Mouse (Mus musculus): Measurements from ENCODE around the gene Slc24a1. TPM values are rescaled to one million over a fixed set of nuclear protein-coding genes. Genes with fewer than 3 reads are reported as not detected.

The Slc24a1 gene
- polyA plus RNA-seq, 1 experiment from 2014 or later, result not detected

DNA sequence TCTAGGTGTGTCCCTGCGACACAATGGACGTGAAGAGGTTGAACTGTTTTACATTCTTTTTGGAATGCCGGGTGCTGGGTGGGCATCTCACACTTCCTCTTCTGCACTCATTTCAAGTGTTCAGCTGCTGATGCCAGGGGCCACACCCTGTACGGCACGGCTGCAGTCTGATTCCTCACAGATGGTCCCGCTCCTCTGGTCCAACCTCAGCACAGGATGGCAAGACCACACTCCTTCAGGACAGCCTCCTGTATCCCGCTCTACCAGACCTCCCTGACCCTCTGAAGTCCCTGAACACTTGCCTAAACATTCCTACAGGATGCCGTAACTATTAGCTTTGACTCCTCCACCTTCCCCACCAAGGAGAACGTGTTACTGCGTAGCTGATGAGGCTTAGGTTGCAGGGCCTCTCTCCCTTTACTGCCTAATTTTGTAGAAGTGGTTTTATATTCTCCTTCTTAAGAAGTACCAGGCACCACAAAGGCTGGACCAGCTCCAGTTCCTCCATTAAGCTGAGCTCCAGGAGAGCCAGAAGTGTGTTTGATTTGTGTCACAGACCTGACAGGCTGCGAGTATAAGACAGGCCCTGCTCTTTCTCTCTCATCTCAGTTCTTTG lies 10.6 kb downstream of the Slc24a1 start:
- H3K27me3 ChIP-seq (ENCODE audit: control insufficient read depth, insufficient read depth, low read length), result no peaks in the 10 kb centered on the region
- H3K4me2 ChIP-seq, result no peak overlapping the region
- no peak overlapping the region for H3K9ac ChIP-seq (ENCODE audit: low read length)
- no peak overlapping the region for H3K4me3 ChIP-seq (ENCODE audit: low read depth, low read length)
- H3K9me3 ChIP-seq (ENCODE audit: control insufficient read depth, low read length), result no peaks in the 10 kb centered on the region
- DNase-seq (ENCODE audit: low spot score, missing footprints) (no peak), ATAC-seq (ENCODE audit: low FRiP score) (no peak)
- no peak overlapping the region for H3K27ac ChIP-seq (ENCODE audit: low read depth, low read length)
- no peaks in the 10 kb centered on the region for H3K36me3 ChIP-seq (ENCODE audit: control insufficient read depth, insufficient read depth, low read length)
- 87% methylated on average over 11 of the region's 11 CpGs for WGBS
- H3K4me1 ChIP-seq (ENCODE audit: control insufficient read depth, insufficient read depth, low read length), result no peaks in the 10 kb centered on the region

DNA sequence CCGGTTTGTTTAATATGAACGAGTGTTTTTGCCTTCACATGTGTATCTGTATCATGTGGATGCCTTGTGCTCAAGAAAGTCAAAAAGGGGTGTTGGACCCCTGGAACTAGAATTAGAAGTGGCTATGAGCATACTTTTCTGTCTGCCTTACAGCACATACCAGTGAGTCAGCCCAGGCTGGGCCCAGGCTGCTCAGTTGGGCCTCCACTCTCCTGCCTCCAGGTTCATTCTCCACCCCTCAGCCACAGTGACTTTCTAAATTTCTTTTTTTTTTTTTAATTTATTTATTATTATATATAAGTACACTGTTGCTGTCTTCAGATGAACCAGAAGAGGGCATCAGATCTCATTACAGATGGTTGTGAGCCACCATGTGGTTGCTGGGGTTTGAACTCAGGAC lies 11.6 kb downstream of the Slc24a1 start:
- Histone ChIP-seq H3K4me3 (ENCODE audit: low read depth, low read length) (no peak overlapping the region), H3K36me3 (ENCODE audit: control insufficient read depth, insufficient read depth, low read length) (no peaks in the 10 kb centered on the region), H3K27ac (ENCODE audit: low read depth, low read length) (no peak overlapping the region), H3K27me3 (ENCODE audit: control insufficient read depth, insufficient read depth, low read length) (no peaks in the 10 kb centered on the region), H3K9ac (ENCODE audit: low read length) (no peak overlapping the region), H3K9me3 (ENCODE audit: control insufficient read depth, low read length) (no peaks in the 10 kb centered on the region), H3K4me2 (no peak overlapping the region), H3K4me1 (ENCODE audit: control insufficient read depth, insufficient read depth, low read length) (no peaks in the 10 kb centered on the region)
- ATAC-seq (ENCODE audit: low FRiP score) (no peak), DNase-seq (ENCODE audit: low spot score, missing footprints) (no peak)
- 88% methylated on average over 2 of the region's 2 CpGs for WGBS

DNA sequence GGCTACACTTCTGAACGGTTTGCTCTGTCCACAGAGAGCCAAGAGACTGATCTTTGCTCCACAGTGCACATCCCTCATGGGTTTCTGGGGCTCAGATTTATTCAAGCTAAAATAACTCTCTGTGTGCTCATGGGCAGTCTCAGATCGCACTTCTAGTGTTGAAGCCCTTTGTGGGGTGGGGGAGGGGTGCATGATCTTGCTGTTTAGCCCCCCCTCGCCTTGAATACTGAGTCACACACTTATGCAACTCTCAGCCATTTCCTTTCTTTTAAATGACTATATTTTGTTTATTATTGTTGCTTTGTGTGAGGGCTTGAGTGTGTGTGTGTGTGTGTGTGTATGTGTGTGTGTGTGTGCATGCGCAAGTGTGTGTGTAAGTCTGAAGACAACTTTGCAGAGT lies 12.1 kb downstream of the Slc24a1 start:
- Histone ChIP-seq H3K9ac (ENCODE audit: low read length) (no peak overlapping the region), H3K27ac (ENCODE audit: low read depth, low read length) (no peak overlapping the region), H3K36me3 (ENCODE audit: control insufficient read depth, insufficient read depth, low read length) (no peaks in the 10 kb centered on the region), H3K4me3 (ENCODE audit: low read depth, low read length) (no peak overlapping the region), H3K27me3 (ENCODE audit: control insufficient read depth, insufficient read depth, low read length) (no peaks in the 10 kb centered on the region), H3K4me1 (ENCODE audit: control insufficient read depth, insufficient read depth, low read length) (peaks cover 3% of the 10 kb centered on the region; the same call in 1 of the 2 replicates), H3K9me3 (ENCODE audit: control insufficient read depth, low read length) (no peaks in the 10 kb centered on the region), H3K4me2 (no peak overlapping the region)
- ATAC-seq (ENCODE audit: low FRiP score), result no peak
- DNase-seq (ENCODE audit: low spot score, missing footprints), result no peak
- 71% methylated on average over 4 of the region's 4 CpGs for WGBS

DNA sequence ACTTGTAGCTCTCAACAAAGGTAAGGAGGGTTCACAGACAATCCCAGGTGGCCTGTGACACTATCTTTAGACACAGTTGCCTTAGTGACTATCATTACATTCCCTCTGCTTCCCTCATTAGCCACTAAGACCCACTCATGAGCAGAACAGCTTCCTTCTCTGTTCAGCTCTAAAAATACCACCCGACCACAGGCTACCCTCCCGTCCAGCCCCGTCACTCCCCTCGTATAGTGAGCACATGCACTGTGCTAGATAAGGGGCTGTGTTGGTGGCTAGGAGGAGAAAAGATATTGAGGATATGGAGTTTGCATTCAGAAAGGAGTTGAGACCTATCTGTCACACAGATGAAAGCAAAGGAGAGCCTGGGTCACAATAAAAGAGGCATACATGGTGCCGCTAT lies 12.9 kb downstream of the Slc24a1 start:
- DNase-seq (ENCODE audit: low spot score, missing footprints) (no peak), ATAC-seq (ENCODE audit: low FRiP score) (no peak)
- no peak overlapping the region for H3K9ac ChIP-seq (ENCODE audit: low read length)
- H3K27ac ChIP-seq (ENCODE audit: low read depth, low read length), result no peak overlapping the region
- H3K4me1 ChIP-seq (ENCODE audit: control insufficient read depth, insufficient read depth, low read length), result peaks cover 4% of the 10 kb centered on the region; the same call in 1 of the 2 replicates
- 84% methylated on average over 5 of the region's 5 CpGs for WGBS
- H3K27me3 ChIP-seq (ENCODE audit: control insufficient read depth, insufficient read depth, low read length), result no peaks in the 10 kb centered on the region
- no peaks in the 10 kb centered on the region for H3K36me3 ChIP-seq (ENCODE audit: control insufficient read depth, insufficient read depth, low read length)
- H3K9me3 ChIP-seq (ENCODE audit: control insufficient read depth, low read length), result no peaks in the 10 kb centered on the region
- H3K4me3 ChIP-seq (ENCODE audit: low read depth, low read length), result no peak overlapping the region
- H3K4me2 ChIP-seq, result no peak overlapping the region

DNA sequence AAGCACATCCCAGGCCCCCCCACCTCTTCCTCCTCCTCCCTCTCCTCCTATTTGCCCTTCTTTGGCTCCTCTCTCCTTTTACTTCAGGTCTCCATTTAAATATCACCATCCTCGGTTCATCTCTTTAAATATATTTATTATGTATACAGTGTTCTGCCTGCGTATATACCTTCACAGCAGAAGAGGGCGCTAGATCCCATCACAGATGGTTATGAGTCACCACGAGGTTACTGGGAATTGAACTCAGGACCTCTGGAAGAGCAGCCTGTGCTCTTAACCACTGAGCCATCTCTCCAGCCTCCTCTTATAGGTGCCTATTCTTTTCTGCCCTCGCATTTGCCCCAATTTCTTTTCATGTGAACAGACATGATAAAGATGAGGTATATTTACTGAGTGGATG lies 13.9 kb downstream of the Slc24a1 start:
- ATAC-seq (ENCODE audit: low FRiP score) (no peak), DNase-seq (ENCODE audit: low spot score, missing footprints) (no peak)
- WGBS, result 60% methylated on average over 5 of the region's 5 CpGs
- Histone ChIP-seq H3K9me3 (ENCODE audit: control insufficient read depth, low read length) (no peaks in the 10 kb centered on the region), H3K4me2 (no peak overlapping the region), H3K4me1 (ENCODE audit: control insufficient read depth, insufficient read depth, low read length) (peaks cover 4% of the 10 kb centered on the region; the same call in 1 of the 2 replicates), H3K27ac (ENCODE audit: low read depth, low read length) (no peak overlapping the region), H3K27me3 (ENCODE audit: control insufficient read depth, insufficient read depth, low read length) (no peaks in the 10 kb centered on the region), H3K36me3 (ENCODE audit: control insufficient read depth, insufficient read depth, low read length) (no peaks in the 10 kb centered on the region), H3K4me3 (ENCODE audit: low read depth, low read length) (no peak overlapping the region), H3K9ac (ENCODE audit: low read length) (no peak overlapping the region)

DNA sequence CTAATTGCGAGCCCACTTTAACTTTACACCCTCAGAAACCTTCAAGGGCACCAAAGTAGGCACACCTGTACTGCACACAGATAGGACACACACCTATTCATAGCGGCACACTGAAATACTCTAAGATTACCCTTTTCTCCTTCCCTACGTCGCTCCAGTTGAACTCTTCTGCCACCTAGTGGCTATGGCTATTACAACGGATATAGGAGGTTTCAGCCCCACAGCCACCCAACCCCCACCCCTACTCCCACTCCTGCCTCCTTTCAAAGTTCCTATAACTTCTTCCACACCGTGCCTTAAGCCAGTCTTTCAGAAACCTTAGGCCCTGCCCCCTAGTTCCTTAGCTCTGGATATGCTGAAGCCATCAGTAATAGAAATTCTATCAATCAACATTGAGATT lies 14.9 kb downstream of the Slc24a1 start:
- H3K36me3 ChIP-seq (ENCODE audit: control insufficient read depth, insufficient read depth, low read length), result no peaks in the 10 kb centered on the region
- ATAC-seq (ENCODE audit: low FRiP score), result no peak
- no peaks in the 10 kb centered on the region for H3K27me3 ChIP-seq (ENCODE audit: control insufficient read depth, insufficient read depth, low read length)
- no peaks in the 10 kb centered on the region for H3K9me3 ChIP-seq (ENCODE audit: control insufficient read depth, low read length)
- no peak overlapping the region for H3K27ac ChIP-seq (ENCODE audit: low read depth, low read length)
- H3K4me2 ChIP-seq, result no peak overlapping the region
- no peak overlapping the region for H3K4me3 ChIP-seq (ENCODE audit: low read depth, low read length)
- no peak overlapping the region for H3K9ac ChIP-seq (ENCODE audit: low read length)
- peak; percentile 91 for DNase-seq (ENCODE audit: low spot score, missing footprints)
- 7% methylated on average over 6 of the region's 6 CpGs for WGBS
- H3K4me1 ChIP-seq (ENCODE audit: control insufficient read depth, insufficient read depth, low read length), result peaks cover 4% of the 10 kb centered on the region; the same call in 1 of the 2 replicates

DNA sequence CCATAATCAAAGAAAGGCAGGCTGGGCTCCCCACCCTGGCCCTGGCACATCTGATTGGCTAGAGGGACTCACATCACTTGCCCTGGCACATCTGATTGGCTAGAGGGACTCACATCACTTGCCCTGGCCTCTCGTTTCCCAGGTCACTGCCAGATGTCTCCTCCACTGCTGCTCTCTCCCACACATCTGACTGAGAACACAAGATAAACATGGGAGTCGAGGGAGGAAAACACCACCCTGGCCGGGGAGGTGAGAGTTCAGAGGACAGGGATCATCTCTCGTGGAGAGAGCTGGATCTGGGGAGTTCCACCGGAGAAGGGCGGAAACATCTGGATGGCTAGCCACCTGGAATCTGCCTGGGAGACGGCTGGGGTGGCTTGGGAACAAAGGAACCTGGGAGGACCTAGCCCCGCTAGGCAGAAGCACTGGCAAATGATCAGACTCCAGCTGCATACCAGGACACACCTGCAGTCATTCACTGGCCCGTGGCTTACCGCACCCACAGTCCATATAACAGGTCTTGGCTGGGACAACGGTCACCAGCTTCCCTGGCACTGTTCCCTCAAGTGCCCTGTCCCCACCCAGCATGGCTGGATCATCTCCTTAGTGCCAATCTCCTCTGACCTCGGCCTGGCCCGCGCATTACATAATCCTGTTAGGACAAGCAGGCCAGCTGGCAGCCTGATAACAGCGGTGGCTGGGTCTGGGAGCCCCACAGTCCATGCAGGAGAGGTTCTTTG lies 17.2 kb downstream of the Slc24a1 start:
- no peak for DNase-seq (ENCODE audit: low spot score, missing footprints)

DNA sequence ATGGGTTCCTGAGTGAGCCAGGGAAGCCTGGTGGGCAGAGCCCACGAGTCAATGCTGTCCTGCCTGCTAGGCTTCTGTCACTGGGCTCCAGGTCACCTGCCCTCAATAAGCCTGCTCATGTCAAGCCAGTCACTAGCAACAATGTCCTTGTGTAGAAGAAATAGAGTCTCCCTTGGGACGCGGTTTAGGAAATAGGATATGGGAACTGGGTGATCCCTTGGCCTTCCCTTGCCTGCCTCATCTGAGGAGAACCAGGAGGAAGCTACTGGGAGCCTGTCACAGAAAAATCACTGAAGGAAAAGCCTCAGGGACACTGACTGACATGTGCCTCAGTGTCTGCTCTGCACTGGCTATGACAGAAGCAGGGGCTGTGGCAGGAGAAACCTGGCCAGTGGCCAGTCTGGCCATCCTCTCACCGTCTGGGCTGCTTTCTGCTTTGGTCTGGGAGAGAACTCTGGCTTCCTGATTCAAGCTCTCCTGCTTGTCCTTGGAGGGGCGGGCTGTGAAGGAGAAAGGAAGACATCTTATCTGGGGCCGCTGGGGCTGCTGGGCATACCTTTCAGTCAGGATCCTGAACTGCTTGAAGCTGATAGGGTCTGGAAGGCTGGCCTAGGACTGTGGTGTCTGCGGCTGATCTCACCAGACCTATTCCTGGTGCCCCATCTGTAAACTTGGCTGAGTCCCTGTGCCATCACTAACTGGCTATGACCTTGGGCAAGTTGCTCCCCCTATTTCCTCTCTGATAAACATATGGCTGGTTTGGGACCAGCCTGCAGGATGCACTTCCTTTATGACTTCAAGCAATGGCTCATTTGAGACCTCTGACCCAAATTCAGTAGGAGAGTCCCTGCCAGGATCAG lies 19.4 kb downstream of the Slc24a1 start:
- ATAC-seq (ENCODE audit: low FRiP score) (no peak), DNase-seq (ENCODE audit: low spot score, missing footprints) (no peak)
- Histone ChIP-seq H3K4me2 (no peak overlapping the region), H3K4me1 (ENCODE audit: control insufficient read depth, insufficient read depth, low read length) (peaks cover 4% of the 10 kb centered on the region; the same call in 1 of the 2 replicates), H3K4me3 (ENCODE audit: low read depth, low read length) (no peak overlapping the region), H3K27me3 (ENCODE audit: control insufficient read depth, insufficient read depth, low read length) (no peaks in the 10 kb centered on the region), H3K36me3 (ENCODE audit: control insufficient read depth, insufficient read depth, low read length) (no peaks in the 10 kb centered on the region), H3K9ac (ENCODE audit: low read length) (no peak overlapping the region), H3K9me3 (ENCODE audit: control insufficient read depth, low read length) (no peaks in the 10 kb centered on the region), H3K27ac (ENCODE audit: low read depth, low read length) (no peak overlapping the region)
- WGBS, result 83% methylated on average over 7 of the region's 7 CpGs

More for the DNA sequence above, 17.2 kb downstream of the Slc24a1 start:
- Histone ChIP-seq H3K9me3 (ENCODE audit: control insufficient read depth, low read length) (no peaks in the 10 kb centered on the region), H3K36me3 (ENCODE audit: control insufficient read depth, insufficient read depth, low read length) (no peaks in the 10 kb centered on the region), H3K27me3 (ENCODE audit: control insufficient read depth, insufficient read depth, low read length) (no peaks in the 10 kb centered on the region), H3K27ac (ENCODE audit: low read depth, low read length) (no peak overlapping the region; the same call in 1 of the 2 replicates), H3K4me1 (ENCODE audit: control insufficient read depth, insufficient read depth, low read length) (peaks cover 4% of the 10 kb centered on the region; the same call in 1 of the 2 replicates), H3K4me2 (no peak overlapping the region), H3K9ac (ENCODE audit: low read length) (no peak overlapping the region), H3K4me3 (ENCODE audit: low read depth, low read length) (no peak overlapping the region)
- no peak for ATAC-seq (ENCODE audit: low FRiP score)
- 61% methylated on average over 15 of the region's 15 CpGs for WGBS

DNA sequence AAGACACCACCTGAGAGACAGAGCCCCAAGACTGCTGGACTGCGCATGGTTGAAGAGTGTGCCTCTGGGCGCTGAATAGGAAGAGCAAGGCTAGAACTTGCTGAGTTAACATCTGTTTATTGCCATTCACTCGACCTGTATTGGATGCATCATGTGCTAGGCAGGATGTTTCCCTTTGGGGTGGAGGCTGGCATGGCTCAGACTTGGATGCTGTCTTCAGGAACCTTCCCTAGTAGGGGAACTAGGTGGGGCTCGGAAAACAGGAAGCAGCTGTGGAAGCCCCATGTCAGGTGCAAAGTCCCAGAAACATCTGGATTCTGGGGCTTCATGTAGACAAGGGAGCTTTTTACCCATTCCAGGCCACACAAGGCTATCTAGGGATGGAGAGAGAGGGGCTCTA lies 21.2 kb downstream of the Slc24a1 start:
- no peaks in the 10 kb centered on the region for H3K27me3 ChIP-seq (ENCODE audit: control insufficient read depth, insufficient read depth, low read length)
- no peak overlapping the region for H3K4me2 ChIP-seq
- WGBS, result 80% methylated on average over 4 of the region's 4 CpGs
- no peak for ATAC-seq (ENCODE audit: low FRiP score)
- no peak overlapping the region for H3K9ac ChIP-seq (ENCODE audit: low read length)
- no peak overlapping the region for H3K27ac ChIP-seq (ENCODE audit: low read depth, low read length)
- no peaks in the 10 kb centered on the region for H3K9me3 ChIP-seq (ENCODE audit: control insufficient read depth, low read length)
- DNase-seq (ENCODE audit: low spot score, missing footprints), result no peak
- H3K4me1 ChIP-seq (ENCODE audit: control insufficient read depth, insufficient read depth, low read length), result peaks cover 4% of the 10 kb centered on the region; the same call in 1 of the 2 replicates
- H3K4me3 ChIP-seq (ENCODE audit: low read depth, low read length), result no peak overlapping the region
- no peaks in the 10 kb centered on the region for H3K36me3 ChIP-seq (ENCODE audit: control insufficient read depth, insufficient read depth, low read length)

All from midbrain, embryonic 11.5 days (tissue).